Mouse (Mus musculus): Measurements from ENCODE around the gene Ppp1r27.
"Not testable (repeated sequence)": the region's sequence is repeated elsewhere in the genome, so short reads cannot be mapped to it uniquely, and the experiment has no call there.

Gene Ppp1r27

GRCm38 (mm10) chr11:120541907-120542306, 9.0 kb downstream of the Ppp1r27 start:
- peak in 1 of 2 experiments; percentile 54 for DNase-seq

GRCm38 (mm10) chr11:120539285-120540014, 11.5 kb downstream of the Ppp1r27 start:
- peak; percentile 75 to 93 for DNase-seq

- no peak for DNase-seq
These were observed 12.0 kb downstream of the Ppp1r27 start for GRCm38 (mm10) chr11:120538955-120539284.

- peak; percentile 88 to 94 for DNase-seq
These were observed 12.4 kb downstream of the Ppp1r27 start for GRCm38 (mm10) chr11:120538485-120538884.

- DNase-seq: no peak
These were observed 15.1 kb downstream of the Ppp1r27 start for GRCm38 (mm10) chr11:120535804-120536203.

GRCm38 (mm10) chr11:120535145-120535544, 15.8 kb downstream of the Ppp1r27 start:
- no peak for DNase-seq

- DNase-seq: no peak
These were observed 16.8 kb downstream of the Ppp1r27 start for GRCm38 (mm10) chr11:120534093-120534492.

- DNase-seq: peak in 1 of 2 experiments; percentile 75
These were observed 19.3 kb downstream of the Ppp1r27 start for GRCm38 (mm10) chr11:120531646-120532045.

- peak in 1 of 2 experiments; percentile 53 for DNase-seq
These were observed 20.6 kb downstream of the Ppp1r27 start, which contains the start of gene Gcgr for GRCm38 (mm10) chr11:120530085-120530964. Gene Gcgr (plus strand): TSS chr11:120530699.

GRCm38 (mm10) chr11:120528903-120529302, 22.0 kb downstream of the Ppp1r27 start:
- DNase-seq: peak in 1 of 2 experiments; percentile 65

- DNase-seq: no peak
These were observed 23.1 kb downstream of the Ppp1r27 start for GRCm38 (mm10) chr11:120527690-120528354.

GRCm38 (mm10) chr11:120525959-120526358, 25.0 kb downstream of the Ppp1r27 start:
- DNase-seq: no peak

- DNase-seq: no peak
These were observed 28.4 kb downstream of the Ppp1r27 start for GRCm38 (mm10) chr11:120522581-120522980.

GRCm38 (mm10) chr11:120520967-120521540, 29.9 kb downstream of the Ppp1r27 start:
- peak in 1 of 2 experiments; percentile 32 for DNase-seq

GRCm38 (mm10) chr11:120520498-120520897, 30.4 kb downstream of the Ppp1r27 start:
- peak in 1 of 2 experiments; percentile 35 for DNase-seq

GRCm38 (mm10) chr11:120519738-120520137, 31.2 kb downstream of the Ppp1r27 start:
- peak; percentile 54 to 76 for DNase-seq

- peak in 1 of 2 experiments; percentile 47 for DNase-seq
These were observed 32.4 kb downstream of the Ppp1r27 start for GRCm38 (mm10) chr11:120518558-120518957.

GRCm38 (mm10) chr11:120518027-120518426, 32.9 kb downstream of the Ppp1r27 start:
- DNase-seq: peak in 1 of 2 experiments; percentile 58

- DNase-seq: peak in 1 of 2 experiments; percentile 27
These were observed 33.8 kb downstream of the Ppp1r27 start for GRCm38 (mm10) chr11:120517147-120517546.

- peak; percentile 89 to 93 for DNase-seq
These were observed 35.3 kb downstream of the Ppp1r27 start for GRCm38 (mm10) chr11:120515611-120516010.

GRCm38 (mm10) chr11:120514262-120514661, 36.7 kb downstream of the Ppp1r27 start:
- DNase-seq: not testable (repeated sequence)

GRCm38 (mm10) chr11:120512790-120513453, 38.0 kb downstream of the Ppp1r27 start:
- peak in 1 of 2 experiments; percentile 67 for DNase-seq

All from kidney, postnatal 25 days (tissue).